Mouse (Mus musculus): ENCODE measurements around the gene C130050O18Rik. TPM values are rescaled to one million over a fixed set of nuclear protein-coding genes. Genes with fewer than 3 reads are reported as not detected.
A peak's percentile ranks its signal among the peaks of the same experiment; 100 is the strongest.

C130050O18Rik gene
- polyA plus RNA-seq, 1 experiment from 2014 or later: 1.6 TPM

DNA sequence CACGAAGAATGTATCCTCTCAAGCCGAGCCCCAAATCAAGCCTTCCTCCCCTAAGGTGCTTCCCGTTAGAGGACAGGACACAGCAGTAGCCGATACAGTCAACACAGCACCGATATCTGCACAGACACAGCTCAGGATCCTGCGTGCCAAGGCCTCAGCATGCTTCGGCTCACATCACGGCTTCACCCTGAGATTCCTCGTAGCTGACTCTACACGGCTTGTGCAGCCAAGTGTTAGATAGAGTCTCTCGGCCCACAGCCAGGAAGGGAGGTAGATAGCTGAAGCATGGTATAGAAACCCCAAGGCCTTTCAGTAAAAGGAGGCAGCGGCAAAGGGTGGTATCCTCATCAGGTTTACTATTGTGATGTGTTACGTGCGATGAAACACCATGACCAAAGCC is 5.1 kb upstream of the C130050O18Rik start:
- H3K4me1 ChIP-seq (ENCODE audit: control insufficient read depth, low read depth, low read length): peaks cover 37% of the 10 kb centered on the region
- no peak overlapping the region for H3K4me2 ChIP-seq (ENCODE audit: low read depth, low read length)
- no peak for ATAC-seq (ENCODE audit: low read depth)
- peaks cover 3% of the 10 kb centered on the region; the same call in 1 of the 2 replicates for H3K36me3 ChIP-seq (ENCODE audit: control insufficient read depth, insufficient read depth)
- WGBS (ENCODE audit: insufficient replicate concordance): 82% methylated on average over 14 of the region's 14 CpGs
- H3K9ac ChIP-seq (ENCODE audit: low read depth, low read length): no peak overlapping the region
- H3K27me3 ChIP-seq (ENCODE audit: control insufficient read depth, insufficient read depth, low read depth, low read length): no peaks in the 10 kb centered on the region
- no peak overlapping the region for H3K27ac ChIP-seq (ENCODE audit: low read length)
- no peaks in the 10 kb centered on the region for H3K9me3 ChIP-seq (replicated peaks; ENCODE audit: control insufficient read depth, low read length)
- H3K4me3 ChIP-seq (ENCODE audit: low read depth, low read length): no peak overlapping the region

DNA sequence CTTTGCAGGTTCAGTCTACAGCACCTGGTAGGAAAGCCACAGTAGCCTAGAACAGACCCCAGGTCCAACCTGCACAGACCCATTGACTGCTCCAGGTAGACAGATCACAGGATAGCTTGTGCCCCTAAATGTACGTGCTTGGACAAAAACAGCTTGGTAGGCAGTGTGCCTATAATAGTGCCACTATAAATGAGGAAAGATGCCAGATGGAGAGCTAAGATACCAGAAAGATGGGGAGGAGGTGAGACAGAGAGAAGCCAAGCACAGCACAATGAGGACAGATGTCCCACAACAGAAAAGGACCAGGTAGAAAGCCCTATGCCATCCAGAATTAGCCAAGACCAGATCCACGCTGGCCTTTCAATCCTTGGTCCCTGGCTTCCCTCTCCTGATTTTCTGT is 3.0 kb upstream of the C130050O18Rik start:
- Histone ChIP-seq H3K36me3 (ENCODE audit: control insufficient read depth, insufficient read depth) (no peaks in the 10 kb centered on the region), H3K9me3 (replicated peaks; ENCODE audit: control insufficient read depth, low read length) (no peaks in the 10 kb centered on the region), H3K27ac (ENCODE audit: low read length) (no peak overlapping the region), H3K4me1 (ENCODE audit: control insufficient read depth, low read depth, low read length) (peaks cover 39% of the 10 kb centered on the region), H3K9ac (ENCODE audit: low read depth, low read length) (no peak overlapping the region), H3K27me3 (ENCODE audit: control insufficient read depth, insufficient read depth, low read depth, low read length) (no peaks in the 10 kb centered on the region), H3K4me2 (ENCODE audit: low read depth, low read length) (no peak overlapping the region), H3K4me3 (ENCODE audit: low read depth, low read length) (no peak overlapping the region)
- 67% methylated on average over 2 of the region's 2 CpGs for WGBS (ENCODE audit: insufficient replicate concordance)
- ATAC-seq (ENCODE audit: low read depth): no peak

DNA sequence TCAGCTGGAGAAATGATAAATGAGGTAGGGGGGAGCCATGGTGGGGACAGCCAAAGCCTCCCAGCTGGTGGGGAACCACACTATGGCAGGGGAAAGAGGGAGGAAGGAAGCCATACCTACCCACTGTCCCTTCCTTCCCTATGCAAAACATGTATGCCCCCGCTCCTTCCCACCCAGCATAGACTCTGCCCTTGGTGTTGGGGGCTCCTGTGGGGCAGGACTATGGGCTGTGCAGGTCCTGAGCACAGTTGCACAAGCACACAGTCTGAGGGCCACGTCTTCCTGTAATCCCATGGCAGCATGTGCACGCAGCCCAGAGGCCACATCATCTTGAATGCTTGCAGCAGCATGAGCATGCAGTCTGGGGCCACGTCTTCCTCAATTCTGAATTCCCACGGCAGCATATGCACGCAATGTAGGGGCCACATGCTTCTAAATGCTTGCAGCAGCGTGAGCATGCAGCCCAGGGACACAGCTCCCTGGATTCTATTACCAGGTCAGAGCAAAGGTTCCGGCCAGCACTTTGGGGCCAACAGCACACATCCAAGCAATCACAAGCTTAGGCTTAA is 1.3 kb upstream of the C130050O18Rik start:
- no peaks in the 10 kb centered on the region for H3K36me3 ChIP-seq (ENCODE audit: control insufficient read depth, insufficient read depth)
- H3K27me3 ChIP-seq (ENCODE audit: control insufficient read depth, insufficient read depth, low read depth, low read length): no peaks in the 10 kb centered on the region
- ATAC-seq (ENCODE audit: low read depth): no peak
- no peak overlapping the region for H3K4me2 ChIP-seq (ENCODE audit: low read depth, low read length)
- peaks cover 23% of the 10 kb centered on the region for H3K4me1 ChIP-seq (ENCODE audit: control insufficient read depth, low read depth, low read length)
- H3K27ac ChIP-seq (ENCODE audit: low read length): peak overlapping the region; percentile 74
- WGBS (ENCODE audit: insufficient replicate concordance): 47% methylated on average over 8 of the region's 8 CpGs
- no peak overlapping the region for H3K9ac ChIP-seq (ENCODE audit: low read depth, low read length)
- no peak overlapping the region for H3K4me3 ChIP-seq (ENCODE audit: low read depth, low read length)
- no peaks in the 10 kb centered on the region for H3K9me3 ChIP-seq (replicated peaks; ENCODE audit: control insufficient read depth, low read length)

DNA sequence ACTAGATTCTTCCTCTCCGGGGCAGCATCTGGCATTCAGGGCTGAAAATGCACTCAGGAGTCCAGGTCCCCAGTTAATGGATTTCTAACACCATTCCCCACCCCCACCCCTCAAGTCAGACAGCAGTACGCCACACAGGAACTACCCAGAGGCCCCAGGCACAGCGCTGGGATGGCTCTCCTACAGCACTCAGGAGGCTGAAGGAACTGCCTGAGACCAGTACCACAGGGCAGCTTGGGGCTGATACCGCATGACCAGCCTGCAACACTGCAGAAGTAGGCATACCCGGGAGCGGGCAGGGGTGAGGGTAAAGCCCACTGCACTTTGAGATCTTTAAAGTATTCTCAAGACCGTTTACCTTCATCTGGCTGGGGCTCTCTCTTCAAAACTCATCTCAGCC is 398 bp downstream of the C130050O18Rik start:
- Histone ChIP-seq H3K4me2 (ENCODE audit: low read depth, low read length) (peak overlapping the region; percentile 33), H3K27me3 (ENCODE audit: control insufficient read depth, insufficient read depth, low read depth, low read length) (no peaks in the 10 kb centered on the region), H3K9me3 (replicated peaks; ENCODE audit: control insufficient read depth, low read length) (no peaks in the 10 kb centered on the region), H3K4me1 (ENCODE audit: control insufficient read depth, low read depth, low read length) (peaks cover 20% of the 10 kb centered on the region), H3K27ac (ENCODE audit: low read length) (peak overlapping the region; percentile 74), H3K36me3 (ENCODE audit: control insufficient read depth, insufficient read depth) (no peaks in the 10 kb centered on the region), H3K9ac (ENCODE audit: low read depth, low read length) (peak overlapping the region; percentile 31), H3K4me3 (ENCODE audit: low read depth, low read length) (0 out of 2 replicates have a peak overlapping the region, but pooled peaks have one; percentile 3)
- 35% methylated on average over 7 of the region's 7 CpGs for WGBS (ENCODE audit: insufficient replicate concordance)
- no peak for ATAC-seq (ENCODE audit: low read depth)

DNA sequence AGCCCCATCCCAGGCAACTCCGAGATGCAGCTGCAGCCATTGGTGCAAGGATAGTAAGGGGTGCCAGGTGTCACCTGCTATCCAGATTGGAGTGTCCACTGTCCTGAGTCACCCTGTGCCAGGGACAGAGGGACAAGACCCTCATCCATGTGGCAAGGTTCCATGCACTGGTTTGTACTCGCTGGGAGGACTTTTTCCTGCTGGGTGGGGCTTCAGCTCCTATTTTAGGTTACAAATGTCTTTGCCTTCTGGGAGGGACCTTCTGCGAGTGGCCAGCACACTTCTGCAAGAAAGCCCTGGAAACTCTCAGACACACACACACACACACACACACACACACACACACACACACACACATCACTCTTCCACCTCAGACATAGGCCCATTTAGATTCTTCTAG is 873 bp downstream of the C130050O18Rik start:
- Histone ChIP-seq H3K9me3 (replicated peaks; ENCODE audit: control insufficient read depth, low read length) (no peaks in the 10 kb centered on the region), H3K4me3 (ENCODE audit: low read depth, low read length) (peak overlapping the region; percentile 21), H3K4me1 (ENCODE audit: control insufficient read depth, low read depth, low read length) (peaks cover 20% of the 10 kb centered on the region), H3K9ac (ENCODE audit: low read depth, low read length) (no peak overlapping the region), H3K4me2 (ENCODE audit: low read depth, low read length) (peak overlapping the region; percentile 33), H3K27ac (ENCODE audit: low read length) (peak overlapping the region; percentile 74), H3K27me3 (ENCODE audit: control insufficient read depth, insufficient read depth, low read depth, low read length) (no peaks in the 10 kb centered on the region), H3K36me3 (ENCODE audit: control insufficient read depth, insufficient read depth) (no peaks in the 10 kb centered on the region)
- ATAC-seq (ENCODE audit: low read depth): no peak
- WGBS (ENCODE audit: insufficient replicate concordance): 37% methylated on average over 3 of the region's 3 CpGs

GRCm38 (mm10) chr5:139407121-139407885 is 2.2 kb downstream of the C130050O18Rik start:
- H3K36me3 ChIP-seq (ENCODE audit: control insufficient read depth, insufficient read depth): no peaks in the 10 kb centered on the region
- no peaks in the 10 kb centered on the region for H3K27me3 ChIP-seq (ENCODE audit: control insufficient read depth, insufficient read depth, low read depth, low read length)
- H3K9ac ChIP-seq (ENCODE audit: low read depth, low read length): no peak overlapping the region; the same call in 1 of the 2 replicates
- no peak for ATAC-seq (ENCODE audit: low read depth)
- H3K4me2 ChIP-seq (ENCODE audit: low read depth, low read length): peak overlapping the region; percentile 31
- peak overlapping the region; percentile 36; the same call in 1 of the 2 replicates for H3K27ac ChIP-seq (ENCODE audit: low read length)
- no peaks in the 10 kb centered on the region for H3K9me3 ChIP-seq (replicated peaks; ENCODE audit: control insufficient read depth, low read length)
- 68% methylated on average over 14 of the region's 14 CpGs for WGBS (ENCODE audit: insufficient replicate concordance)
- peak overlapping the region; percentile 28 for H3K4me3 ChIP-seq (ENCODE audit: low read depth, low read length)
- H3K4me1 ChIP-seq (ENCODE audit: control insufficient read depth, low read depth, low read length): peaks cover 20% of the 10 kb centered on the region

DNA sequence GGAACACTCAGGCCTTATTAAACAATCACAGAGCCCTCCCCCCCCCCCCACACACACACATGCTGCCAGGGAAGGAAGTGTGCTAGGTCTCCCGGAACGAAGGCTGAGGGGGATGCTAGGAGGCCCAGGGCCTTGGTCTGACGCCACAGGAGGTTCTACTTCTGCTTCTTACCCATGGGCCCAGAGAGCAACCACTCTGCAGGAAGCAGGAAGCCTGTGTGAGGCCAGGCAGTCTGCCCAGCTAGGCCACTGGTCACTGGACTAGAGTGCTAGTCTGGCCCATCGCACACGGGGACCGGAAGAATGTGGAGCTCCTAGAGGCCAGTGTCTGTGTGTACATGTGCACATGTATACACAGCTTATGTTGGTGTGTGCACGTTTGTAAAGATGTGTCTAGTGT is 3.4 kb downstream of the C130050O18Rik start:
- Histone ChIP-seq H3K4me1 (ENCODE audit: control insufficient read depth, low read depth, low read length) (peaks cover 20% of the 10 kb centered on the region), H3K4me3 (ENCODE audit: low read depth, low read length) (peak overlapping the region; percentile 28; the same call in 1 of the 2 replicates), H3K4me2 (ENCODE audit: low read depth, low read length) (peak overlapping the region; percentile 31; the same call in 1 of the 2 replicates), H3K27ac (ENCODE audit: low read length) (peak overlapping the region; percentile 70), H3K9ac (ENCODE audit: low read depth, low read length) (no peak overlapping the region), H3K36me3 (ENCODE audit: control insufficient read depth, insufficient read depth) (no peaks in the 10 kb centered on the region), H3K27me3 (ENCODE audit: control insufficient read depth, insufficient read depth, low read depth, low read length) (no peaks in the 10 kb centered on the region), H3K9me3 (replicated peaks; ENCODE audit: control insufficient read depth, low read length) (no peaks in the 10 kb centered on the region)
- ATAC-seq (ENCODE audit: low read depth): peak; percentile 41
- WGBS (ENCODE audit: insufficient replicate concordance): 35% methylated on average over 7 of the region's 7 CpGs

GRCm38 (mm10) chr5:139409412-139409811 is 4.3 kb downstream of the C130050O18Rik start:
- Histone ChIP-seq H3K4me2 (ENCODE audit: low read depth, low read length) (no peak overlapping the region), H3K4me1 (ENCODE audit: control insufficient read depth, low read depth, low read length) (peaks cover 14% of the 10 kb centered on the region), H3K9me3 (replicated peaks; ENCODE audit: control insufficient read depth, low read length) (no peaks in the 10 kb centered on the region), H3K4me3 (ENCODE audit: low read depth, low read length) (no peak overlapping the region), H3K9ac (ENCODE audit: low read depth, low read length) (no peak overlapping the region), H3K27me3 (ENCODE audit: control insufficient read depth, insufficient read depth, low read depth, low read length) (no peaks in the 10 kb centered on the region), H3K27ac (ENCODE audit: low read length) (no peak overlapping the region), H3K36me3 (ENCODE audit: control insufficient read depth, insufficient read depth) (no peaks in the 10 kb centered on the region)
- ATAC-seq (ENCODE audit: low read depth): no peak
- 65% methylated on average over 12 of the region's 12 CpGs for WGBS (ENCODE audit: insufficient replicate concordance)

- ATAC-seq (ENCODE audit: low read depth): no peak
- Histone ChIP-seq H3K9ac (ENCODE audit: low read depth, low read length) (no peak overlapping the region), H3K4me1 (ENCODE audit: control insufficient read depth, low read depth, low read length) (peaks cover 8% of the 10 kb centered on the region), H3K4me2 (ENCODE audit: low read depth, low read length) (no peak overlapping the region), H3K4me3 (ENCODE audit: low read depth, low read length) (no peak overlapping the region), H3K27me3 (ENCODE audit: control insufficient read depth, insufficient read depth, low read depth, low read length) (no peaks in the 10 kb centered on the region), H3K36me3 (ENCODE audit: control insufficient read depth, insufficient read depth) (no peaks in the 10 kb centered on the region), H3K27ac (ENCODE audit: low read length) (no peak overlapping the region), H3K9me3 (replicated peaks; ENCODE audit: control insufficient read depth, low read length) (no peaks in the 10 kb centered on the region)
- 76% methylated on average over 4 of the region's 4 CpGs for WGBS (ENCODE audit: insufficient replicate concordance)
Measured at GRCm38 (mm10) chr5:139410056-139410455, 5.0 kb downstream of the C130050O18Rik start.

All from liver, embryonic 16.5 days (tissue).